28 mouse cellular contexts compared by ENCODE assay signal in genomic region chr4:120641946-120642345, GRCm38 (mm10). TPM values are rescaled to one million over a fixed set of nuclear protein-coding genes. Genes with fewer than 3 reads are reported as not detected.
"Had no signal": no experiment of that assay in that cellular context is flagged by ENCODE, and none has a peak within 500 bp of the region (broad histone marks: within the 10 kb centered on the region; RNA-seq: fewer than 3 reads in every experiment).

No protein-coding gene starts in this region.

- H3K9me3 ChIP-seq: limb, embryonic 10.5 days; limb, embryonic 13.5 days; liver, embryonic 15.5 days; midbrain, embryonic 12.5 days; midbrain, embryonic 15.5 days; neural tube, embryonic 12.5 days; neural tube, embryonic 15.5 days; stomach, embryonic 15.5 days had no signal

- H3K4me2 ChIP-seq: limb, embryonic 13.5 days; liver, embryonic 15.5 days; lung, embryonic 14.5 days; midbrain, embryonic 12.5 days; midbrain, embryonic 15.5 days; neural tube, embryonic 12.5 days; neural tube, embryonic 15.5 days; stomach, embryonic 15.5 days had no signal

- H3K27me3 ChIP-seq: midbrain, embryonic 12.5 days; midbrain, embryonic 15.5 days; neural tube, embryonic 12.5 days; stomach, embryonic 15.5 days had no signal

- DNase-seq: kidney, adult 2 months; kidney, postnatal 25 days; layer of hippocampus, adult 9-11 months; liver; lung, embryonic 14.5 days; retina, postnatal 1 day; right cerebral cortex, postnatal 25 days; spleen, adult 18-20 months; thymus, postnatal 25 days had no signal

- H3K27ac ChIP-seq: kidney, postnatal 0 days; layer of hippocampus, adult 2 months; limb, embryonic 10.5 days; limb, embryonic 13.5 days; liver, embryonic 15.5 days; macrophage; midbrain, embryonic 12.5 days; midbrain, embryonic 15.5 days; neural tube, embryonic 12.5 days; neural tube, embryonic 15.5 days; stomach, embryonic 15.5 days had no signal

- ATAC-seq: lung, postnatal 0 days; midbrain, embryonic 15.5 days had no signal

- H3K4me1 ChIP-seq: limb, embryonic 10.5 days; limb, embryonic 13.5 days; liver, embryonic 15.5 days; midbrain, embryonic 15.5 days; neural tube, embryonic 12.5 days; neural tube, embryonic 15.5 days; stomach, embryonic 15.5 days had no signal

- H3K9ac ChIP-seq: limb, embryonic 13.5 days; liver, embryonic 15.5 days; lung, embryonic 14.5 days; midbrain, embryonic 12.5 days; midbrain, embryonic 15.5 days; neural tube, embryonic 12.5 days; neural tube, embryonic 15.5 days; stomach, embryonic 15.5 days had no signal

- H3K36me3 ChIP-seq: limb, embryonic 10.5 days; limb, embryonic 13.5 days; liver, embryonic 15.5 days; midbrain, embryonic 12.5 days; midbrain, embryonic 15.5 days; neural tube, embryonic 12.5 days; neural tube, embryonic 15.5 days; stomach, embryonic 15.5 days had no signal

- H3K4me3 ChIP-seq: layer of hippocampus, adult 2 months; limb, embryonic 10.5 days; limb, embryonic 13.5 days; liver, embryonic 15.5 days; midbrain, embryonic 12.5 days; midbrain, embryonic 15.5 days; neural tube, embryonic 12.5 days; neural tube, embryonic 15.5 days; stomach, embryonic 15.5 days had no signal

RNA-seq across cellular contexts. Expression of gene Cited4, which starts 24.4 kb away (rescaled TPM):
- polyA plus RNA-seq: macrophage had no signal

RNA-seq across cellular contexts. Expression of gene Gm8439, which starts 53.4 kb away (rescaled TPM):
- total RNA-seq: layer of hippocampus, adult 2 months; layer of hippocampus, postnatal 25 days; left cerebral cortex, adult 18-20 months; left cerebral cortex, postnatal 25 days had no signal
- polyA plus RNA-seq: kidney, adult 2 months; kidney, embryonic 14.5 days; large intestine, adult 2 months; limb, embryonic 10.5 days; limb, embryonic 13.5 days; liver, embryonic 15.5 days; lung, embryonic 14.5 days; lung, postnatal 0 days; macrophage; midbrain, embryonic 12.5 days; midbrain, embryonic 15.5 days; neural tube, embryonic 12.5 days; neural tube, embryonic 15.5 days; stomach, embryonic 15.5 days; thymus, postnatal 0 days; urinary bladder, adult 2 months had no signal
